Mouse (Mus musculus): ENCODE measurements around the gene Acss3.

GRCm38 (mm10) chr10:106975193-106976141 is 148.0 kb downstream of the Acss3 start:
- no peak for TF ChIP-seq CTCF (IDR thresholded peaks at IDR 0.05; ENCODE audit: low read depth, low read length)
- TF ChIP-seq POLR2A (IDR thresholded peaks at IDR 0.05; ENCODE audit: insufficient read depth, low read length), result no peak
- no peak for TF ChIP-seq EP300 (IDR thresholded peaks at IDR 0.05; ENCODE audit: insufficient read depth, low read depth, low read length)

Data from ES-Bruce4 (cell line).